Mouse (Mus musculus) heart, postnatal 25 days (tissue): ENCODE measurements around the gene Oxct1. TPM values are rescaled to one million over a fixed set of nuclear protein-coding genes. Genes with fewer than 3 reads are reported as not detected.

ENCODE experiments used
- DNase-seq: peaks from one replicate; pipeline ENCODE4 v3.0.0; 2022; ENCODE audit warnings: low spot score
- intact Hi-C: fragments of 180-260 bp; cut with DNase I; formaldehyde crosslinking; loops from one replicate; pipeline ENCODE4 v1.15.1; 2025
- total RNA-seq, 2 experiments: library from RNA; stranded (reverse); gene quantifications; 2 replicates each; pipeline ENCODE4 v1.2.3; 2021

Oxct1 gene
- total RNA-seq, 2 experiments from 2014 or later, result 1,289 to 1,329 TPM

- peak; percentile 83 for DNase-seq
- intact Hi-C loops, result loop anchor here (1.0 kb wide), 1 partner anchor 31 kb away; no protein-coding TSS in a partner anchor
Observed at GRCm38 (mm10) chr15:4026831-4027584, 825 bp downstream of the Oxct1 start.

- DNase-seq, result no peak
- intact Hi-C loops, result loop anchor here (1.0 kb wide), 1 partner anchor 32 kb away; no protein-coding TSS in a partner anchor
Observed at GRCm38 (mm10) chr15:4027671-4028410, 1.7 kb downstream of the Oxct1 start.

- intact Hi-C loops, result no loop called here
- DNase-seq, result no peak
Observed at GRCm38 (mm10) chr15:4028411-4028700, 2.2 kb downstream of the Oxct1 start.

- intact Hi-C loops, result no loop called here
- no peak for DNase-seq
Observed at GRCm38 (mm10) chr15:4028960-4029359, 2.8 kb downstream of the Oxct1 start.

GRCm38 (mm10) chr15:4033168-4034004 lies 7.2 kb downstream of the Oxct1 start:
- intact Hi-C loops, result no loop called here
- no peak for DNase-seq

GRCm38 (mm10) chr15:4042423-4042822 lies 16.2 kb downstream of the Oxct1 start:
- intact Hi-C loops, result no loop called here
- no peak for DNase-seq

GRCm38 (mm10) chr15:4043032-4043471 lies 16.9 kb downstream of the Oxct1 start:
- intact Hi-C loops, result loop anchor here (1.0 kb wide), 1 partner anchor 85 kb away; no protein-coding TSS in a partner anchor
- no peak for DNase-seq

- intact Hi-C loops, result no loop called here
Observed at GRCm38 (mm10) chr15:4056627-4057026, 30.4 kb downstream of the Oxct1 start.

GRCm38 (mm10) chr15:4063574-4063973 lies 37.4 kb downstream of the Oxct1 start:
- DNase-seq, result no peak
- intact Hi-C loops, result no loop called here

More at GRCm38 (mm10) chr15:4056627-4057026, 30.4 kb downstream of the Oxct1 start:
- no peak for DNase-seq

GRCm38 (mm10) chr15:4064013-4064412 lies 37.8 kb downstream of the Oxct1 start:
- intact Hi-C loops, result no loop called here
- no peak for DNase-seq

- intact Hi-C loops, result no loop called here
- DNase-seq, result no peak
Observed at GRCm38 (mm10) chr15:4064694-4065093, 38.5 kb downstream of the Oxct1 start.

- DNase-seq, result no peak
- intact Hi-C loops, result no loop called here
Observed at GRCm38 (mm10) chr15:4067273-4067990, 41.2 kb downstream of the Oxct1 start.

GRCm38 (mm10) chr15:4077978-4078377 lies 51.8 kb downstream of the Oxct1 start:
- intact Hi-C loops, result no loop called here
- no peak for DNase-seq

- DNase-seq, result no peak
- intact Hi-C loops, result no loop called here
Observed at GRCm38 (mm10) chr15:4078785-4079184, 52.6 kb downstream of the Oxct1 start.

GRCm38 (mm10) chr15:4079425-4080189 lies 53.4 kb downstream of the Oxct1 start:
- no peak for DNase-seq
- intact Hi-C loops, result no loop called here

- no peak for DNase-seq
- intact Hi-C loops, result no loop called here
Observed at GRCm38 (mm10) chr15:4085600-4086384, 59.6 kb downstream of the Oxct1 start.

GRCm38 (mm10) chr15:4087446-4087845 lies 61.3 kb downstream of the Oxct1 start:
- intact Hi-C loops, result no loop called here
- DNase-seq, result no peak

- intact Hi-C loops, result no loop called here
- no peak for DNase-seq
Observed at GRCm38 (mm10) chr15:4087914-4088313, 61.7 kb downstream of the Oxct1 start.
